Mouse (Mus musculus): Measurements from ENCODE around the gene Gm4881.

- TF ChIP-seq CTCF (IDR thresholded peaks at IDR 0.05; ENCODE audit: control insufficient read depth, insufficient read depth, low read length) (no peak), POLR2A (IDR thresholded peaks at IDR 0.05; ENCODE audit: borderline replicate concordance, control insufficient read depth, low read depth, low read length) (no peak)
These were observed 48.0 kb downstream of the Gm4881 start for GRCm38 (mm10) chr7:24896269-24896668.
